Mouse (Mus musculus): ENCODE measurements around the gene Gid8.
A peak's percentile ranks its signal among the peaks of the same experiment; 100 is the strongest.

Gid8 gene

DNA sequence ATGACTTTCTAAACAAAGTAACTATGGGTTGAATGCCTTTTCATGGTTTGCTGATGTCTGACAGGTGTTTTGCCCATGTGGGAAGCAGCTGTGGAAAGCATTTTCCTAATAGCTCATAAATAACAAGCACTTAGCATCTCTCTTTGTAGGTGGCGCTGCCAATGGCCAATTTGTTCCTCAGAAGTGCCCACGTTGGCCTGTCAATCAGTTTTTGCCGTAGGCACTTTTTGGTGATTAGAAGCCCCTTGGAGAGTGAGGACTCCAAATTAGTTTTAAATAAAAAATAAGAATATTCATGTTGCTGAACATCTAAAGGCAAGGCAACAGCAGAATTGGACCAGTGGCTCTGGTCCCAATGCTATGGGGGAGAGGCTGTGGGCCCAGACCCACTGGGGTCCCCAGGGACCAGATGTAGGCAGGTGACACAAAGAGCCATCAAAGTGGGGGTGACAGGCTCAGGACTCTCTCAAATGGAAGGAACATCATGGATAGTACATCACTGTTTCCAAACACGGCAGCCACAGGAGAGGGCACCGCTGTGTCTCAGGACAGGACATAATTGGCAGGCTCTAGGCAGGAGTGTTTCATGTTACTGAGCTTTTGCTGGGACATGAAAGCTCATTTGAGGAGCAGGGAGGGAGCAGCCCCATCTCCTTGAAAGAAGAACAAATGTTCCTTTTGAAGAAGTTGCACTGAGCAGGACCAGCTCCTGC lies 45.2 kb downstream of the Gid8 start:
- DNase-seq: no peak

DNA sequence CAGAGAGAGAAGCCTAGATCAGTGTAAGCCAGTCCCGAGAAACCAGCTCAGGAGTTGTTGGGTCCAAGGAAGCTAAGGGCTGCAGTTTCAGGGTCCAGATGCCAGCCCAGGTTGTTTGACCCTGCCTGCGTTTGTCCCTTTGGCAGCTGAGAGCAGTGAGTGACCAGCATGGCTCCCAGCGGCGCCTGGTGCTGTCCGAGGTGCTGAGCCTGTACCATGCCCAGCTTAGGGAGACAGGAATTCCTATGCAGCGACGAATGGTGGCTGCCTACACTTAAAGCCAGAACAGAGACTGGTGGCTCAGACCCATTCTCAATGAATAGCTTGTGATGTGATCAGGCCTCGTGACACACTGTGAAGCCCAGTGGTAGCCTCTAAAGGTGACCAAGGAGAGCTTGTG lies 46.0 kb downstream of the Gid8 start:
- DNase-seq: no peak

DNA sequence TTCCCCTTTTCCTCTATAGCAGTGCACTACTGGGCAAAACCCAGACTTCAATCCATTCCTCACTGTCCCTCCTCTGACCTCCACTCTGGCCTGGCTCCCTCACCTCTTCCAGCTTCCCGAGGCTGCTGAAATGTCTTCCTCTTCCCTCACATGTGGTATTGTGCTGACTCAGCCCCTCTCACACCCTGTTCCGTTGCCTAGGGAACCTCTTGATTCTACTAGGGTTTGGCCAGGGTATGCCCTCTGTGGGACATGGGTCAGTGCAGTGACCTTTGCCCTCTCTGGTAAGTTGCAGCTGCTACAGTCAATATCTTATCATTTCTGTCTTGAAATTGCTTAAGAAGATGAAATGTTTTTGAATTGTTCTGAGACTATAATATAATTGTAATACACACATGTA lies 46.9 kb downstream of the Gid8 start:
- no peak for DNase-seq

DNA sequence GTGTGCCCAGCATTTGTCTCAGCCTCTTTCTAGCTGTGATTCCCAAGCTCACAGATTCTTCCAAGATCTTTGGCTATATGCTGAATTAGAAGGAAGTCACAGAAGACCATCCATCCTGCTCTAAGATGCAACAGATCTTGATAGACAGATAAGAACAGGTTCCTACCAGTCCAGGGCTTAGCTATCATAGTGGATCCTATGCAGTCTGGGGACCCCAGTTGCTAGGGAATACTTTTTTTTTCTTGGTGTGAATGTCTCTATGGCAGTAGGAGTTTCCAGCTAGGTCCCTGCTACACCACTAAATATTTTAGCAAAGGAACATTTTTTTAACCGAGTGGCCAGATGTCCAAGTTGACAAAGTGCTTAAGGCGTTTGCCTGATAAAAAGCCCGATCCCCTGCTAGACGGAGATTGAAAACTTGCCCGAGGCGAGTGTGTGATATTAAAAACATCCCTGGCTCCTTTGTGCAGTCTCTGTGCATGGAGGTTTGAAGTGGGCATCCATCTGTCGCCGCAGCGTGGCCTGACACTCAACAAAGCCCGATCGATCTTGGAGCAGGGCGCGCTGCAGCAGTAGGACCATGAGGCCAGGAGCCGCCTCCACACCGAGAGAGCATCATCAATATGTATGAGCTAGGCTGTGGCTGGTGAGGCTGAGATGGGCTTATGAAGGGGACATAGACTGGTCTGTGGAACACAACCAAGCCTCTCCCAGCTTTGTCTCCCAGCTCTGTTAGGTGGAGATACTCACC lies 48.8 kb downstream of the Gid8 start:
- no peak for DNase-seq

DNA sequence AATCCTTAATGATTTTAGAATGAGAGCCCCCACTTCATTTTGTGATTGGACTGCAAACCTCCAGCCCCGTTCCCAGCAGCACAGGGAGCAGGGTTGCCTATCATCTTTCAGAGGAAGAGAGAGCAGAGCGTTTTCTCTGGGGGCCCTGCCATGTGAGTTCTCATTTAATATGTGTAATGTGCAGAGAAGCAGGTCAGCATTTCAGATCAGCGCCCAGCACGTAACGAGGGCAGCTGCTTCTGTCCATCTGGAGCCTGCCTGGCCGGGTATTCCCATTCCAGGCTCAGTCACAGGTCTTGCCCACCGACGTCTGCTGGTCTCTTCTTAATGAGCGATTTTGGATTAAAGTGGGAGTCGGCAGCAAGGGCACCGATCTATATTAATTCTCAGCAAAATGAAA lies 55.1 kb downstream of the Gid8 start:
- DNase-seq: peak; percentile 21

DNA sequence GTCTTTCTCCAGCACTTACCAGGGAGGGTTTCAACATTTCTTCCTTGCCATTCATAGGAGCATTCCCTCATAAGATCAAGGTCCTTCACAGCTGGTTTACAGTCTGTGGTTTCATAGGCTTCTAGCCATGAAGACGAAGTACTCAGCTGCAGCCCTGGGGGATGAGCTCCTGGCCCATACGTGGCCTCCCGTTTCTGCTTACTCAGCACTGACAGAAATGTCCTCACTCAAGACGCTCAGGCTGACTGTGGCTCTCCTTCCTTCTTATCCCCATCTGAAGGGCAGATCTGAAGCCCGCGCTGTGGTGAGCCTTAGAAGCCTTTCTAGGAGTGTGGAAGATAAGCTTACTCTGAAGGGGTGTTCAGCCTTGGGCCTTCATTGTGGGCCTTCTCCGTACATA lies 55.8 kb downstream of the Gid8 start:
- no peak for DNase-seq
